Mouse (Mus musculus): ENCODE measurements around the gene Amy2a1. TPM values are rescaled to one million over a fixed set of nuclear protein-coding genes. Genes with fewer than 3 reads are reported as not detected.
A peak's percentile ranks its signal among the peaks of the same experiment; 100 is the strongest.
"Not testable (repeated sequence)": the region's sequence is repeated elsewhere in the genome, so short reads cannot be mapped to it uniquely, and the experiment has no call there.

Amy2a1 gene
- not detected for polyA plus RNA-seq (2012; fragmentation: generic; extraction: Trizol)

DNA sequence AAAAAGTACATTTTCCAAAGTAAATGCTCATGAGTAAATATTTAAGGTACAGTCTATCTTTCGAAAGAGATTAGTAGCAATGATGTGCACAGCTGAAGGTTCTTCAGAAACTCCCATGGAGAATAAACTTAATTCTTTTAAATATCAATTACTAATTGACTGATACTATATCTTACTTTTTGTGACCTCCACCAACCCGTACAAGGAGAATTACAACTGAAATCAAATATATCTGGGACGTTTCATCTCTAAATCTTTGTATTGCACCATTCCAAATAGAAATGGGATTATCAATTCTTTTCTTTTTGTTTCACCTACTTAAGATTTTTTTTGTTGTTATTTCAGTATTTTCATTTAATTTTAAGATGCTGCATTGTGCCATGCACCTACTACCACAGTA, at the start of gene Amy2a1:
Amy2a1 (minus strand) TSS at position 101 of the 400 bp plus-strand sequence.
- H3ac ChIP-seq (ENCODE audit: control insufficient read depth, insufficient read length); H3K36me3 ChIP-seq (ENCODE audit: control insufficient read depth, insufficient read depth); H3K4me3 ChIP-seq; H3K79me2 ChIP-seq (ENCODE audit: control insufficient read depth, insufficient read depth); H3K27me3 ChIP-seq (ENCODE audit: control insufficient read depth, insufficient read depth, insufficient read length); H3K4me2 ChIP-seq (ENCODE audit: low read depth): not testable (repeated sequence)

GRCm38 (mm10) chr3:113574578-113574977, 42.4 kb upstream of the Amy2a1 start:
- 0 out of 2 replicates have a peak, but pooled peaks have one; percentile 13 for TF ChIP-seq CEBPB (IDR thresholded peaks at IDR 0.05; ENCODE audit: insufficient read depth, poor library complexity, severe bottlenecking)
- no peak for TF ChIP-seq POLR2A (IDR thresholded peaks at IDR 0.05; ENCODE audit: insufficient read length, low read depth)
- H3K27me3 ChIP-seq (ENCODE audit: control insufficient read depth, insufficient read depth, insufficient read length): no peaks in the 10 kb centered on the region
- H3K4me3 ChIP-seq: no peak overlapping the region

DNA sequence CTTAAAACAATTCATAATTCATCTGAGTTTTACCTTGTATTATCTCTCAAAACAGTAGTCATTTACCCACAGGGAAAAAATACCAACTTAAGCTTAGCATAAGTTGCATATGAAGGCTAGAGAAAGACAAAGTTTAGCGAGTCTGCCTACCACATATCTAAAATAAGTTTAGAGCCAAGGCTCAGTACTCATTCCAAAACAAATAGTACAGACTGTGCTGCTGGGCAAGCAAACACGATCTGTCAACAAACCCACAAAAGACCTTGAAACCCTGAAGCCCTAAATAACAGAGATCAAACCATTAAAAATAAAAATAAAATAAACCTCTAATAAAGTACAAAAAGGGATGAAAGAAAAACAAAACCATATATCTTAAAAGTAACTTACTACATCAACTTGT, 41.9 kb upstream of the Amy2a1 start:
- H3K27me3 ChIP-seq (ENCODE audit: control insufficient read depth, insufficient read depth, insufficient read length): no peaks in the 10 kb centered on the region
- no peak overlapping the region for H3ac ChIP-seq (ENCODE audit: control insufficient read depth, insufficient read length)
- no peak overlapping the region for H3K4me3 ChIP-seq
- H3K36me3 ChIP-seq (ENCODE audit: control insufficient read depth, insufficient read depth): no peaks in the 10 kb centered on the region
- TF ChIP-seq REST (IDR thresholded peaks at IDR 0.05; ENCODE audit: insufficient read depth, insufficient read length): no peak
- TF ChIP-seq TCF3 (IDR thresholded peaks at IDR 0.05; ENCODE audit: insufficient read length, low read depth): no peak
- TF ChIP-seq MAX (IDR thresholded peaks at IDR 0.05; ENCODE audit: low read depth): no peak
- no peak for TF ChIP-seq MYOD1 (IDR thresholded peaks at IDR 0.05; ENCODE audit: control insufficient read depth in 1 of 3, insufficient read length in 2 of 3, low read depth in 2 of 3)
- no peak for TF ChIP-seq USF1 (IDR thresholded peaks at IDR 0.05; ENCODE audit: low read depth)
- TF ChIP-seq CEBPB (IDR thresholded peaks at IDR 0.05; ENCODE audit: insufficient read depth, poor library complexity, severe bottlenecking): no peak
- TF ChIP-seq TCF12 (IDR thresholded peaks at IDR 0.05; ENCODE audit: insufficient read depth, poor library complexity, severe bottlenecking): no peak
- TF ChIP-seq POLR2A (IDR thresholded peaks at IDR 0.05; ENCODE audit: insufficient read length, low read depth): no peak
- no peak for TF ChIP-seq MYOG (IDR thresholded peaks at IDR 0.05; ENCODE audit: control insufficient read depth in 1 of 3, insufficient read depth in 1 of 3, insufficient read length in 2 of 3, low read depth in 2 of 3)
- TF ChIP-seq E2F4 (IDR thresholded peaks at IDR 0.05; ENCODE audit: insufficient read depth): no peak
- H3K79me2 ChIP-seq (ENCODE audit: control insufficient read depth, insufficient read depth): no peaks in the 10 kb centered on the region
- peak overlapping the region; percentile 47 for H3K4me2 ChIP-seq (ENCODE audit: low read depth)

More at GRCm38 (mm10) chr3:113574578-113574977, 42.4 kb upstream of the Amy2a1 start:
- H3K79me2 ChIP-seq (ENCODE audit: control insufficient read depth, insufficient read depth): no peaks in the 10 kb centered on the region
- peak overlapping the region; percentile 47 for H3K4me2 ChIP-seq (ENCODE audit: low read depth)
- no peak overlapping the region for H3ac ChIP-seq (ENCODE audit: control insufficient read depth, insufficient read length)
- no peaks in the 10 kb centered on the region for H3K36me3 ChIP-seq (ENCODE audit: control insufficient read depth, insufficient read depth)

DNA sequence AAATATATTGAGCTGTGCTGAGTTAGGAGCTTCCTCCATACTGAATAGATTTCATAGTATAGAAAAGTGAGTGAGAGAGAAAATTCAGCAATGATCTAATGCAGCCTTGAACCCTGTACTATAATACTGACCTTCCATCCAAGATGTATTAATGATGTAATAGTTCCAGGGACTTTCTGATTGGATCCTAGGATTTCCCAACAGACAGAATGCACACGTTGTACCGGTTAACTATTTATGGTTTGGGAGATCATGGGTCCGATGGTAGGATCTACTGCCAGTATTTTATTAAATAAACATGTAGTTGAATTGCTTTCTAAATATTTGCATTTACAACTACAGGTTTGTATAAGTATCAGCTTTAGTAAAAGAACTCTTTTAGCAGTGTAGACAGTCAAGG, 39.9 kb upstream of the Amy2a1 start:
- no peaks in the 10 kb centered on the region for H3K27me3 ChIP-seq (ENCODE audit: control insufficient read depth, insufficient read depth, insufficient read length)
- H3K4me3 ChIP-seq: no peak overlapping the region
- TF ChIP-seq POLR2A (IDR thresholded peaks at IDR 0.05; ENCODE audit: insufficient read length, low read depth): no peak
- no peak for TF ChIP-seq TCF3 (IDR thresholded peaks at IDR 0.05; ENCODE audit: insufficient read length, low read depth)
- no peak for TF ChIP-seq MAX (IDR thresholded peaks at IDR 0.05; ENCODE audit: low read depth)
- TF ChIP-seq TCF12 (IDR thresholded peaks at IDR 0.05; ENCODE audit: insufficient read depth, poor library complexity, severe bottlenecking): no peak
- TF ChIP-seq USF1 (IDR thresholded peaks at IDR 0.05; ENCODE audit: low read depth): no peak
- no peak for TF ChIP-seq SRF (IDR thresholded peaks at IDR 0.05; ENCODE audit: control insufficient read depth, insufficient read length, low read depth)
- no peak for TF ChIP-seq POLR2AphosphoS2 (IDR thresholded peaks at IDR 0.05; ENCODE audit: insufficient read length, low read depth)
- no peak for TF ChIP-seq E2F4 (IDR thresholded peaks at IDR 0.05; ENCODE audit: insufficient read depth)
- TF ChIP-seq MYOG (IDR thresholded peaks at IDR 0.05; ENCODE audit: control insufficient read depth in 1 of 3, insufficient read depth in 1 of 3, insufficient read length in 2 of 3, low read depth in 2 of 3): no peak
- TF ChIP-seq MYOD1 (IDR thresholded peaks at IDR 0.05; ENCODE audit: control insufficient read depth in 1 of 3, insufficient read length in 2 of 3, low read depth in 2 of 3): no peak
- no peak overlapping the region for H3ac ChIP-seq (ENCODE audit: control insufficient read depth, insufficient read length)
- no peaks in the 10 kb centered on the region for H3K36me3 ChIP-seq (ENCODE audit: control insufficient read depth, insufficient read depth)
- H3K4me2 ChIP-seq (ENCODE audit: low read depth): no peak overlapping the region
- no peaks in the 10 kb centered on the region for H3K79me2 ChIP-seq (ENCODE audit: control insufficient read depth, insufficient read depth)

DNA sequence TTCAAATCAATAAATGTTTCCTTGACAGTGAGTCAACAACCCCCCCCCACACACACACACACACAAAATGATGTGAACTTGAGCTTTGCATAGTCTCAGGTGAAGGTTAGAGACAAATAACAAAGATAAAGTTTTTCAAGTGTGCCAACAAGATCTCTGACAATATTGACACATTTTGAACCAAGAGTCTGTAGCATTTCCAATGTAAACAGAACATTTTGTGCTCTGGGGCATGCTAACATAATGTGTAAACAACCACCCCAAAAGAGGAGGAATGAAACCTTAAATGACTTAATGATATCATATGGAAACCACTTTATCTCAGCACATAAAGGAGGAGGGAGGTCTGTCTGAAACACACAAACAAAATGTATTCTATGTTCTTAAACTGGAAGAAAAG, 7.5 kb upstream of the Amy2a1 start:
- no peak overlapping the region for H3ac ChIP-seq (ENCODE audit: control insufficient read depth, insufficient read length)
- H3K79me2 ChIP-seq (ENCODE audit: control insufficient read depth, insufficient read depth): no peaks in the 10 kb centered on the region
- H3K27me3 ChIP-seq (ENCODE audit: control insufficient read depth, insufficient read depth, insufficient read length): no peaks in the 10 kb centered on the region
- H3K4me3 ChIP-seq: no peak overlapping the region
- no peaks in the 10 kb centered on the region for H3K36me3 ChIP-seq (ENCODE audit: control insufficient read depth, insufficient read depth)
- H3K4me2 ChIP-seq (ENCODE audit: low read depth): no peak overlapping the region
- TF ChIP-seq E2F4 (IDR thresholded peaks at IDR 0.05; ENCODE audit: insufficient read depth) (no peak), MYOD1 (IDR thresholded peaks at IDR 0.05; ENCODE audit: control insufficient read depth in 1 of 3, insufficient read length in 2 of 3, low read depth in 2 of 3) (no peak), TCF12 (IDR thresholded peaks at IDR 0.05; ENCODE audit: insufficient read depth, poor library complexity, severe bottlenecking) (no peak), CEBPB (IDR thresholded peaks at IDR 0.05; ENCODE audit: insufficient read depth, poor library complexity, severe bottlenecking) (no peak), MAX (IDR thresholded peaks at IDR 0.05; ENCODE audit: low read depth) (no peak), TCF3 (IDR thresholded peaks at IDR 0.05; ENCODE audit: insufficient read length, low read depth) (no peak), POLR2AphosphoS2 (IDR thresholded peaks at IDR 0.05; ENCODE audit: insufficient read length, low read depth) (no peak), SRF (IDR thresholded peaks at IDR 0.05; ENCODE audit: control insufficient read depth, insufficient read length, low read depth) (no peak), MYOG (IDR thresholded peaks at IDR 0.05; ENCODE audit: control insufficient read depth in 1 of 3, insufficient read depth in 1 of 3, insufficient read length in 2 of 3, low read depth in 2 of 3) (no peak), USF1 (IDR thresholded peaks at IDR 0.05; ENCODE audit: low read depth) (no peak), POLR2A (IDR thresholded peaks at IDR 0.05; ENCODE audit: insufficient read length, low read depth) (no peak), REST (IDR thresholded peaks at IDR 0.05; ENCODE audit: insufficient read depth, insufficient read length) (no peak)

Other genes starting within 250 kb of the Amy2a1 start
- not detected for gene Amy2a4, start 241.0 kb downstream of the Amy2a1 start, polyA plus RNA-seq (2012; fragmentation: generic; extraction: Trizol)
- gene Amy2a3, start 208.4 kb downstream of the Amy2a1 start, polyA plus RNA-seq (2012; fragmentation: generic; extraction: Trizol): not detected
- not detected for gene Amy2a2, start 175.8 kb downstream of the Amy2a1 start, polyA plus RNA-seq (2012; fragmentation: generic; extraction: Trizol)
- 0.60 TPM for gene Amy1, start 74.3 kb upstream of the Amy2a1 start, polyA plus RNA-seq (2012; fragmentation: generic; extraction: Trizol)
- gene Rnpc3, start 97.7 kb upstream of the Amy2a1 start, polyA plus RNA-seq (2012; fragmentation: generic; extraction: Trizol): 3.7 TPM